Mouse (Mus musculus) MEL-GATA-1-ER (cell line): ENCODE measurements around the gene Tox2.

Experiments
- DNase-seq: peaks from one replicate; pipeline ENCODE4 v3.0.0-alpha.2; 2012; ENCODE audit warnings: low read depth; ENCODE audit errors: extremely low read depth

Gene Tox2

DNA sequence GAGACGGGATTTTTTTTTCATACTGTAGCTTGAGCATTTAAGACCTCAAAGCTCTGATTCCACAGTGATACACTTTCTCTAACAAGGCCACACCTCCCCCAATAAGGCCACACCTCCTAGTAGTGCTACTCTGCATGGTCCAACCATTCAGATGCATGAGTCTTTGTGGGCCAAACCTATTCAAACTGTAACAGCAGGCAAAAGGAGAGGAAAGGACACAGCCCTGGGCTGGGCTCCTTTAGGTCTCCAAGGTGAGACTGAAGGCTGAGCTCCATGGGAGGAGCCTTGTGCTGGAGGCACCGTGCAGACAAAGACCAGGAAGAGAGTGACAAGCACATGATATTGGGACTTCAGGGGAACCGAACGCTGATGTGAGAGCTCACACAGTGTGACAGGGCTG is 114.4 kb downstream of the Tox2 start:
- DNase-seq = no peak

DNA sequence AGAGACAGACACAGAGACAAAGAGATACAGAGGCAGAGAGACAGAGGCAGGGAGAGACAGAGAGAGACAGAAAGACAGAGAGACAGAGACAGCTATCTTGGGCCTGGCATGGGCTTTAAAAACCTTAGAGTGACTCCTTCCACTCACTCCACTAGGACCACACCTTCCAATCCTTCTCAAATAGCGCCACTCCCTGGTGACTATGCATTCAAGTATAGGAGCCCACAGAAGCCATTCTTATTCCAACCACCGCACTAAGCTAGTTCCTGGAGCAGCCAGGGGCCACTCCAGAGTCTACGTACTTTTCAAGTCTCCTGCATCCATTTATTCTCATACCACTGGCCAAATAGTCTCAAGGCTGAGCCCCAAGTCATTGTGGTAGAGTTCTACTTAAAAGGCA is 115.9 kb downstream of the Tox2 start:
- DNase-seq = no peak

DNA sequence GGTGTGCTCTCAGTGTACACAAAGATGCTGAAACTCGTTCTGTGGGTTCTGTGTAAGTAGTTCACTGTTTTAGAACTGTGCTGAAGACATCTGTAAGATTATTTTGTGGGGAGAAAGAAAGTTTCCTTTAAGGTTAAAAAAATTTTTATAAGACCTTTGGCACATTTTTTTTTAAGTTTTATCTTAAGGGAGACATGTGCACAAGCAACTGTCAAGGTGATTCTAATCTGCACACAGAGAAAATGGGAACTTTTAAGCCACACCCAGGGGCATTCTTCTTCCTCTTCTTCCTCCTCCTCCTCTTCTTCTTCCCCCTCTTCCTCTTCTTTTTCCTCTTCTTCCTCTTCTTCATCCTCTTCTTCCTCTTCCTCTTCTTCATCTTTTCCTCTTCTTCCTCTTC is 120.2 kb downstream of the Tox2 start:
- no peak for DNase-seq

GRCm38 (mm10) chr2:163330742-163331141 is 127.8 kb downstream of the Tox2 start:
- no peak for DNase-seq

DNA sequence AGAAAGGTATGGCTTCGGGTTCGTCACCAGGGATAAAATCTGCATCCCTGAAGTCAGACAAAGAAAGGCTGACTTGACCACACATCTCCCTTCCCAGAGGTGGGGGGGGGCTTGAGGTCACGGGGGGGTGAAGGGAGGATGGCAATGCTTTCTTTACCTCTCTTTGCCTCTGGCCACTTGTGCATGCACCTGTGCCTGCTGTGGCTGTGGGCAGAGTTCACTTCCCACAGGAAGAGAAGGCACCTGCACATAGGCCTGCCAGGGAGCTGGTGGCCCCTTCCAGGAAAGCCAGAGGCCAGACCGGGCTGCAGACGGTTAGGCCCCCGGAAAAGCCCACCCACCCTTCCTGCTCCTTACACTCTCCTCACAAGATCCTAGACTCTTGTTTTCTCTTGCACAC is 128.5 kb downstream of the Tox2 start:
- no peak for DNase-seq

GRCm38 (mm10) chr2:163332368-163333055 is 129.6 kb downstream of the Tox2 start:
- no peak for DNase-seq

DNA sequence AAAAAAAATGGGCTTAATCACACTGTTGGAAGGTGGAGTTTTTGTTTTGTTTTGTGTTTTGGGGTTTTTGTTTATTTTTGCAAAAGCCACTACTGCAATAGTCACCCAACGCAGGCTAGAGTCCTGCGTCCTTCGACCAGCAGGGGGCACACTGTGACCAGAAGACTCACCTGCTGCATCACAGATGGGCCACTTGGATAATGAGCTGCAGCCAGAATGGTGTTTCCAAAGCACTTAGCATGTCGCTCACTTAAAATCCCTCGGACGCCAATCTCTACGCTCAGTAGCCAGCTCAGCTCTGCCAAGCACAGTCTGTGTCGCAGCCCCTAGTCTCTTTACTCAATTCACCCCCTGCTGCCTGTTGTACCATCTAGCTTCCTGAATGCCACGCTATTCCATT is 137.3 kb downstream of the Tox2 start:
- DNase-seq = peak; percentile 13

- DNase-seq = peak; percentile 29
Observed at GRCm38 (mm10) chr2:163343671-163344070, 140.7 kb downstream of the Tox2 start.

GRCm38 (mm10) chr2:163344976-163345660 is 142.2 kb downstream of the Tox2 start:
- DNase-seq = no peak

GRCm38 (mm10) chr2:163346497-163346896 is 143.6 kb downstream of the Tox2 start:
- DNase-seq = no peak

GRCm38 (mm10) chr2:163347517-163348184 is 144.7 kb downstream of the Tox2 start:
- DNase-seq = no peak

GRCm38 (mm10) chr2:163348677-163349076 is 145.8 kb downstream of the Tox2 start:
- no peak for DNase-seq

DNA sequence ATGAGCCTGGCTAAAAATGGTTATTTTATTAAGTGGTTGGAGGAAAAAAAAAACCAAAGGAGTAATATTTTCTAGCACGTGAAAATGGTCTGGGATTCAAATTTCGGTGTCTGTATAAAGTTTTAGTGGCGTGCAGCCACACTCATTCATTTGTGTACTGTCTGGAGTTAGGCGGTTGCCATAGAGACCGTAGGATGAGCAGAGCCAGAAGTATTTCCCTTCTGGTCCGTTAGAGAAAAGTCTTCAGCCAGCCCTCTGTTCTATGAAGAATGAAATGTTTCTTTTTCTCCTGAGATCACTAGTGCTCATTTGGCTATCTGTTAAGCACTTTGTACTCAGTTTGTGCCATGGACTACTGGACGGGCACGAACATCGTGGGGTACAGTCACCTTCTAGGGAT is 146.5 kb downstream of the Tox2 start:
- no peak for DNase-seq

GRCm38 (mm10) chr2:163350443-163350842 is 147.5 kb downstream of the Tox2 start:
- peak; percentile 37 for DNase-seq

DNA sequence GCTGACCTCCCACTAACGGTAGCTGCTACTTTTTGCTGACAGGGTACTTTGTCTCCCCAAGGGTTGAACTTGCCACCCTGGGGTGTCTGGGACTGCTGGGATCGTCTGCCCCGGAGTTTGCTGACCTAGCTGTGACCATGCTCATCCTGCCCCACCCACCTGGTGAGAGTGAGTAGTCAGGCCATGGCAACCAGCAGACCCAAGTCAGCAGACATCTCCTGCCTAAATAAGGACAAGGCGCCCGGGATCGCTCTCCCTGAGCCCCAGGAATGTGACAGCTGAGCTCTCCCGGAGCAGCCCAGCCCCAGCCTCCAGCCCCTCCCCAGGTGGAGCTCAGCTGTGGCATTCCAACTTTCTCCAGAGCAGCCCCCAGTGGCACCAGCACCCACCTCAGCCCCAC is 150.8 kb downstream of the Tox2 start:
- DNase-seq = no peak

GRCm38 (mm10) chr2:163355666-163356065 is 152.7 kb downstream of the Tox2 start:
- no peak for DNase-seq

DNA sequence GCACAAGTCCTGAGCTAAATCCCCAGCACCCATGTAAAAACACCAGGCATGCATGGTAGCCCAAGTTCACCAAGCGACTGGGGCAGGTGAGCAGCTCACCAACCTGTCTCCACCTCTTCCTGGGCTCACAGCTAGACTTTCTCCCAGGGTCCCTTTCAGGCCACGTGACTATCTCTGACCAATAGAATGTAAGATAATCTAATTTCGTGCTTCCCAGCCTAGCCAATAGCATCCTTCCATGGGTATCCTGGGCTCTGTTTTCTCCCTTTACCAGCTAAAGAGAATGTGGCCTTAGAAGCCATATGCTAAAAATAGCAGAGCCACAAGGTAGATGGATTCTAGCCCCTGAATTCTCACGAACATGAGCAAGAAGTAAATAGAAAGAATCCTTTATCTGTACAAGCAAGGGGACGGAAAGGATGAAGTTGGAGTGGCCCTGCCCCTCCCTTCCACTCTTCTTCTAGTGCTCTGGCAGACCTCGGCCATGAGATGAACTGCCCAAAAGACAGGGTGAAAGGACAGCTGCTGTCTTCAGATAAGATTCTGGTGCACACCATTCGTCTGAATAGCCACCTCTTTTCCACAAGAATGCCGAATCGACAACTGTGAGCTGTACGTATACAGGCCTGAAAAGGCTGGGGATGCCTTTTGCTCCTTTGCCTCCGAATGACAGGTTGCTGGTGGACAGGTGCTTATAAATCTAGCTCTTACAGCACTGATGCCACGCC is 153.4 kb downstream of the Tox2 start:
- peak; percentile 90 for DNase-seq

DNA sequence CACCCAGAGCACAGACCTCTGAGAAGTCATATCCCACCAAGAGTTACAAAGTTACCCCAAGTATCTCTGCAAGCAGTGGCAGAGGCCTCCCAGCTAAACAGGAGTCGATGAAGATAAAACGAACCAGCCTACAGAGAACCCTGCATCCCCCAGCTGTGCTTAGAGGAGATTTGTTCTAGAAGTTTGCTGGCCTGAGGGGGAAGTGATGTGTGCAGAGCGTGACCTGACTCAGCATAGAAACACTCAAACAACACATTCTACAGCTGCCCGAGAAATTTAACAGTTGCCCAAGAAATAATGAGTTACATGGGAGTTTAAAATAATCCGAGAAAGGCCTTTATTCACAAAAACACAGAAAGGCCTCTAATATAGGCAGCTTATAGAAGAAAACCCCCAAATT is 155.7 kb downstream of the Tox2 start:
- DNase-seq = peak; percentile 29

DNA sequence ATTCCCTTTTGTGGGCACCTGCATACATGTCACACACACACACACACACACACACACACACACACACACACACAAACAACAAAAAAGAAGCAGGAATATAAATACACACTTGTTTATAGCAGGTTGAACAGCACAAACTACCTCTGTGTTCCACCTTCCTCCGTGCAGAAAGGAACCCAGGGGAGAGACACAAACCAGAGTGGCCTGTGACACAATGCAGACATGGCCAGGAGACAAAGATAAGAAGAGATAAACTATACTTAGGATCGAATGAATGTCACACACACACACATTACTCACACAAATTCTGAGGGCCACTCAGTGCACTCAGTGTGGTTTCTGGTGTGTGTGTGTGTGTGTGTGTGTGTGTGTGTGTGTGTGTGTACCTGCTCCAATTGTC is 156.3 kb downstream of the Tox2 start:
- no peak for DNase-seq

DNA sequence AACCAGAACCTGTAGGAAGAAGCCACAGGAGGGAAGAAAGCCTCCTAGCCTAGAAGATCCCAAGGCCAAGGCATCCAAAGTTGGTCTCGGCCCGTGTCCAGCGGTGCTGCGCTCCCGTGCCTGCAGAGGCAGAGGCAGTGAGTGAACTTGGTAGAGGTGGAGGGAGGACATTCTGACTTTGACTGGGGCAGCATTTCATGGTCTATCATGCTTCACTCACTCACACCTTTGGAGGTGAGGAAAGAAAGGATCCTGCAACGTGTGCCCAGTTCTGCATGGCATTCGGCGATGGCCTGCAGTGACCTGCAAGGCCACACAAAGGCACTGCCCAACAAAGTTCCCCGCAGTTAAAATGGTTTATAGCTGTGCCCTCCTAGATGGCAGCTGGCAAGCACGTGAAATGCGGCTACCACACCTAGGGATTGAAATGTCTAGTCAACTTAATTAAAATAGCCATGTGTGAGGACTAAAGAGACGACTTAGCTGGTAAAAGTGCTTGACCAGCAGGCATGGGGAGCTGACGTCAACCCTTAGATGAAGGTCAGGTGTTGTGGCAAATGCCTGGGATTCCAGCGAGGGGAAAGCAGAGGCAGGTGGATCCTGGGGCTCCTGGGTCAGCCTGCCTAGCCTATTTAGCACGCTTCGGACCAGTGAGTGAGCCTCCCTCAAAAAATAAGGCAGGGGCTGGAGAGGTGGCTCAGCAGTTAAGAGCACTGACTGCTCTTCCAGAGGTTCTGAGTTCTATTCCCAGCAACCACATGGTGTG is 158.1 kb downstream of the Tox2 start:
- DNase-seq = no peak
